Mouse (Mus musculus): ENCODE data around the gene Stx17.

- TF ChIP-seq NRF1 (IDR thresholded peaks at IDR 0.05; ENCODE audit: low read depth, low read length) (no peak), CTCF (conservative IDR thresholded peaks at IDR 0.05 in 1 of 2, IDR thresholded peaks at IDR 0.05 in 1 of 2; ENCODE audit: low read depth in 2 of 2, low read length in 2 of 2) (no peak), POLR2A (IDR thresholded peaks at IDR 0.05; ENCODE audit: low read depth, low read length) (no peak), HCFC1 (IDR thresholded peaks at IDR 0.05; ENCODE audit: low read depth, low read length) (no peak)
Observed at GRCm38 (mm10) chr4:48198447-48198846, 73.7 kb downstream of the Stx17 start.

All from CH12.LX (cell line).